Mouse (Mus musculus): ENCODE results near the gene Ly6g. TPM values are rescaled to one million over a fixed set of nuclear protein-coding genes. Genes with fewer than 3 reads are reported as not detected.

Ly6g gene
- total RNA-seq, 2 experiments from 2014 or later: not detected

Other genes starting within 250 kb of the Ly6g start
- gene Ly6i, start 171.8 kb upstream of the Ly6g start, total RNA-seq (2021): under 1 TPM in 1 of 2 experiments, not detected in 1; 0.67 TPM
- 10 to 100 TPM; 53.0 to 61.0 TPM for gene Ly6a, start 157.2 kb upstream of the Ly6g start, total RNA-seq (2021)
- gene Ly6c1, start 106.4 kb upstream of the Ly6g start, total RNA-seq (2021): 100 to 1,000 TPM; 188 to 226 TPM
- gene Ly6c2, start 43.3 kb upstream of the Ly6g start, total RNA-seq (2021): 1 to 10 TPM; 5.8 to 6.6 TPM
- gene BC025446, start 61.1 kb downstream of the Ly6g start, total RNA-seq (2021): not detected
- not detected for gene Ly6f, start 113.2 kb downstream of the Ly6g start, total RNA-seq (2021)